Mouse (Mus musculus): ENCODE results near the gene Cldn22. TPM values are rescaled to one million over a fixed set of nuclear protein-coding genes. Genes with fewer than 3 reads are reported as not detected.
"Not testable (repeated sequence)": the region's sequence is repeated elsewhere in the genome, so short reads cannot be mapped to it uniquely, and the experiment has no call there.

The Cldn22 gene
- total and polyA plus RNA-seq, 3 experiments = not detected

GRCm38 (mm10) chr8:47821843-47822242, 2.4 kb upstream of the Cldn22 start, which contains the start of gene Cldn24:
Gene Cldn24 (plus strand): TSS chr8:47822143.
- no peak for DNase-seq (ENCODE audit: low read depth, low spot score)
- Histone ChIP-seq H3K36me3 (ENCODE audit: control insufficient read depth in 1 of 2, insufficient read depth in 2 of 2, low read length in 2 of 2) (no peaks in the 10 kb centered on the region), H3K4me1 (ENCODE audit: control insufficient read depth in 1 of 2, insufficient read depth in 2 of 2, low read length in 2 of 2) (no peaks in the 10 kb centered on the region), H3K9me3 (replicated peaks; ENCODE audit: insufficient read depth, low read length) (no peaks in the 10 kb centered on the region), H3K27me3 (ENCODE audit: control insufficient read depth in 1 of 2, insufficient read depth in 2 of 2, low read length in 2 of 2) (no peaks in the 10 kb centered on the region), H3K79me2 (ENCODE audit: control insufficient read depth, insufficient read depth, low read length, poor library complexity) (no peaks in the 10 kb centered on the region), H3K4me3 (ENCODE audit: control insufficient read depth in 1 of 2, insufficient read depth in 1 of 2, low read depth in 2 of 2, low read length in 2 of 2) (no peak within 1 kb of the TSS), H3K9ac (ENCODE audit: control insufficient read depth, low read depth, low read length, poor library complexity, severe bottlenecking) (no peak within 1 kb of the TSS), H3K27ac (ENCODE audit: control insufficient read depth, low read depth, low read length) (no peak within 1 kb of the TSS)
- TF ChIP-seq MYB (IDR thresholded peaks at IDR 0.05; ENCODE audit: low read depth, low read length) = no peak
- TF ChIP-seq RAD21 (IDR thresholded peaks at IDR 0.05; ENCODE audit: low read depth, low read length) = no peak
- no peak for TF ChIP-seq HCFC1 (IDR thresholded peaks at IDR 0.05; ENCODE audit: low read depth, low read length)
- TF ChIP-seq CHD2 (IDR thresholded peaks at IDR 0.05; ENCODE audit: low read length) = no peak
- no peak for TF ChIP-seq ETS1 (IDR thresholded peaks at IDR 0.05; ENCODE audit: low read depth, low read length)
- TF ChIP-seq KAT2A (conservative IDR thresholded peaks at IDR 0.05; ENCODE audit: low read depth, low read length) = no peak
- TF ChIP-seq TBP (IDR thresholded peaks at IDR 0.05; ENCODE audit: low read depth, low read length) = no peak
- no peak for TF ChIP-seq MEF2A (IDR thresholded peaks at IDR 0.05; ENCODE audit: extremely low read depth, insufficient replicate concordance, low read depth, low read length, poor library complexity, severe bottlenecking)
- no peak for TF ChIP-seq SMC3 (IDR thresholded peaks at IDR 0.05; ENCODE audit: low read depth, low read length)
- no peak for TF ChIP-seq CTCF (IDR thresholded peaks at IDR 0.05 in 2 of 3, conservative IDR thresholded peaks at IDR 0.05 in 1 of 3; ENCODE audit: control insufficient read depth in 1 of 3, insufficient read depth in 1 of 3, low read depth in 2 of 3, low read length in 3 of 3, poor library complexity in 1 of 3, severe bottlenecking in 1 of 3)

GRCm38 (mm10) chr8:47822541-47822940, 1.7 kb upstream of the Cldn22 start:
- H3K27ac ChIP-seq (ENCODE audit: control insufficient read depth, low read depth, low read length); H3K9ac ChIP-seq (ENCODE audit: control insufficient read depth, low read depth, low read length, poor library complexity, severe bottlenecking); H3K27me3 ChIP-seq (ENCODE audit: control insufficient read depth in 1 of 2, insufficient read depth in 2 of 2, low read length in 2 of 2); H3K36me3 ChIP-seq (ENCODE audit: control insufficient read depth in 1 of 2, insufficient read depth in 2 of 2, low read length in 2 of 2); H3K79me2 ChIP-seq (ENCODE audit: control insufficient read depth, insufficient read depth, low read length, poor library complexity); H3K4me3 ChIP-seq (ENCODE audit: control insufficient read depth in 1 of 2, insufficient read depth in 1 of 2, low read depth in 2 of 2, low read length in 2 of 2); DNase-seq (ENCODE audit: low read depth, low spot score); H3K9me3 ChIP-seq (replicated peaks; ENCODE audit: insufficient read depth, low read length); H3K4me1 ChIP-seq (ENCODE audit: control insufficient read depth in 1 of 2, insufficient read depth in 2 of 2, low read length in 2 of 2): not testable (repeated sequence)

GRCm38 (mm10) chr8:47823777-47824176, 505 bp upstream of the Cldn22 start:
- Histone ChIP-seq H3K27me3 (ENCODE audit: control insufficient read depth in 1 of 2, insufficient read depth in 2 of 2, low read length in 2 of 2) (no peaks in the 10 kb centered on the region), H3K9me3 (replicated peaks; ENCODE audit: insufficient read depth, low read length) (no peaks in the 10 kb centered on the region), H3K36me3 (ENCODE audit: control insufficient read depth in 1 of 2, insufficient read depth in 2 of 2, low read length in 2 of 2) (no peaks in the 10 kb centered on the region), H3K4me3 (ENCODE audit: control insufficient read depth in 1 of 2, insufficient read depth in 1 of 2, low read depth in 2 of 2, low read length in 2 of 2) (no peak overlapping the region), H3K4me1 (ENCODE audit: control insufficient read depth in 1 of 2, insufficient read depth in 2 of 2, low read length in 2 of 2) (no peaks in the 10 kb centered on the region), H3K27ac (ENCODE audit: control insufficient read depth, low read depth, low read length) (no peak overlapping the region), H3K79me2 (ENCODE audit: control insufficient read depth, insufficient read depth, low read length, poor library complexity) (no peaks in the 10 kb centered on the region), H3K9ac (ENCODE audit: control insufficient read depth, low read depth, low read length, poor library complexity, severe bottlenecking) (no peak overlapping the region)
- DNase-seq (ENCODE audit: low read depth, low spot score) = no peak
- TF ChIP-seq CHD2 (IDR thresholded peaks at IDR 0.05; ENCODE audit: low read length) (no peak), SMC3 (IDR thresholded peaks at IDR 0.05; ENCODE audit: low read depth, low read length) (no peak), CHD1 (IDR thresholded peaks at IDR 0.05; ENCODE audit: low read depth, low read length) (no peak), HCFC1 (IDR thresholded peaks at IDR 0.05; ENCODE audit: low read depth, low read length) (no peak), TAL1 (IDR thresholded peaks at IDR 0.05; ENCODE audit: low read length) (no peak), GABPA (IDR thresholded peaks at IDR 0.05; ENCODE audit: low read depth, low read length) (no peak), JUND (IDR thresholded peaks at IDR 0.05; ENCODE audit: low read depth, low read length) (no peak), RCOR1 (IDR thresholded peaks at IDR 0.05; ENCODE audit: low read depth, low read length) (no peak), ZMIZ1 (IDR thresholded peaks at IDR 0.05; ENCODE audit: low read depth, low read length) (no peak), TBP (IDR thresholded peaks at IDR 0.05; ENCODE audit: low read depth, low read length) (no peak)

Data from MEL (cell line).